Mouse (Mus musculus): ENCODE data around the gene Asb1. TPM values are rescaled to one million over a fixed set of nuclear protein-coding genes. Genes with fewer than 3 reads are reported as not detected.

The Asb1 gene
- total RNA-seq, 1 experiment from 2014 or later, result 28.9 TPM

- ATAC-seq (replicated peaks; ENCODE audit: insufficient number of reproducible peaks, low FRiP score, low TSS enrichment, poor library complexity, severe bottlenecking), result no peak
These were observed 55.2 kb downstream of the Asb1 start for GRCm38 (mm10) chr1:91595521-91596020.

GRCm38 (mm10) chr1:91597611-91598010 is 57.3 kb downstream of the Asb1 start:
- no peak for ATAC-seq (replicated peaks; ENCODE audit: insufficient number of reproducible peaks, low FRiP score, low TSS enrichment, poor library complexity, severe bottlenecking)

- ATAC-seq (replicated peaks; ENCODE audit: insufficient number of reproducible peaks, low FRiP score, low TSS enrichment, poor library complexity, severe bottlenecking), result no peak
These were observed 60.5 kb downstream of the Asb1 start for GRCm38 (mm10) chr1:91600671-91601361.

- no peak for ATAC-seq (replicated peaks; ENCODE audit: insufficient number of reproducible peaks, low FRiP score, low TSS enrichment, poor library complexity, severe bottlenecking)
These were observed 61.2 kb downstream of the Asb1 start for GRCm38 (mm10) chr1:91601362-91602096.

- ATAC-seq (replicated peaks; ENCODE audit: insufficient number of reproducible peaks, low FRiP score, low TSS enrichment, poor library complexity, severe bottlenecking), result no peak
These were observed 65.3 kb downstream of the Asb1 start for GRCm38 (mm10) chr1:91605632-91606031.

- no peak for ATAC-seq (replicated peaks; ENCODE audit: insufficient number of reproducible peaks, low FRiP score, low TSS enrichment, poor library complexity, severe bottlenecking)
These were observed 66.4 kb downstream of the Asb1 start for GRCm38 (mm10) chr1:91606701-91607100.

- ATAC-seq (replicated peaks; ENCODE audit: insufficient number of reproducible peaks, low FRiP score, low TSS enrichment, poor library complexity, severe bottlenecking), result no peak
These were observed 66.8 kb downstream of the Asb1 start for GRCm38 (mm10) chr1:91607141-91607540.

Other genes starting within 250 kb of the Asb1 start
- 18.4 to 25.4 TPM (median 25.1 TPM) in 3 replicates for gene Scly, start 242.2 kb upstream of the Asb1 start, total RNA-seq (2017)
- not detected in 3 replicates for gene Espnl, start 218.5 kb upstream of the Asb1 start, total RNA-seq (2017)
- gene Klhl30, start 189.5 kb upstream of the Asb1 start, total RNA-seq (2017), result 1.2 to 11.7 TPM (median 3.0 TPM) in 3 replicates
- 0.29 to 0.48 TPM in 2 of 3 replicates, not detected in the other for gene Erfe, start 174.1 kb upstream of the Asb1 start, total RNA-seq (2017)
- 133 to 179 TPM (median 136 TPM) in 3 replicates for gene Ilkap, start 141.7 kb upstream of the Asb1 start, total RNA-seq (2017)
- 11.5 to 23.5 TPM (median 13.5 TPM) in 3 replicates for gene Hes6, start 126.5 kb upstream of the Asb1 start, total RNA-seq (2017)
- gene Per2, start 81.2 kb upstream of the Asb1 start, total RNA-seq (2017), result 2.8 to 12.0 TPM (median 3.1 TPM) in 3 replicates
- gene Traf3ip1, start 45.9 kb upstream of the Asb1 start, total RNA-seq (2017), result 4.4 to 6.2 TPM (median 5.6 TPM) in 3 replicates